Mouse (Mus musculus) liver, embryonic 12.5 days (tissue): ENCODE data around the gene Gm21830. TPM values are rescaled to one million over a fixed set of nuclear protein-coding genes. Genes with fewer than 3 reads are reported as not detected.

Experiments used
- ATAC-seq: fragments of 200-750 bp; cut with Nextera tagmentation; 2 replicates; pipeline ENCODE4 v1.8.0; 2017; ENCODE audit warnings: moderate number of reproducible peaks, mild to moderate bottlenecking, moderate library complexity
- H3K27ac ChIP-seq: fragments of 300-500 bp; sonication (generic); 2 replicates; pipeline ENCODE4 v1.5.1; 2016; ENCODE audit warnings: mild to moderate bottlenecking
- H3K27me3 ChIP-seq: fragments of 300-500 bp; sonication (generic); replicated peaks from 2 replicates; pipeline ENCODE4 v1.6.1; 2016; ENCODE audit warnings: mild to moderate bottlenecking, moderate library complexity
- H3K36me3 ChIP-seq: fragments of 300-500 bp; sonication (generic); 2 replicates; pipeline ENCODE4 v1.6.1; 2016; ENCODE audit warnings: mild to moderate bottlenecking, moderate library complexity
- H3K4me1 ChIP-seq: fragments of 300-500 bp; sonication (generic); 2 replicates; pipeline ENCODE4 v1.6.1; 2016
- H3K4me2 ChIP-seq: fragments of 300-500 bp; sonication (generic); 2 replicates; pipeline ENCODE4 v1.6.1; 2016; ENCODE audit warnings: mild to moderate bottlenecking, moderate library complexity
- H3K4me3 ChIP-seq: fragments of 300-500 bp; sonication (generic); 2 replicates; pipeline ENCODE4 v1.5.1; 2016; ENCODE audit warnings: mild to moderate bottlenecking, moderate library complexity
- H3K9ac ChIP-seq: fragments of 300-500 bp; sonication (generic); 2 replicates; pipeline ENCODE4 v1.6.1; 2016; ENCODE audit warnings: mild to moderate bottlenecking, moderate library complexity
- H3K9me3 ChIP-seq: fragments of 300-500 bp; sonication (generic); replicated peaks from 2 replicates; pipeline ENCODE4 v1.6.1; 2016; ENCODE audit warnings: mild to moderate bottlenecking, moderate library complexity
- WGBS: fragments of 180-500 bp; shearing (Covaris S2); methylation state at CpG from one replicate; pipeline ENCODE4 v1.1.7; 2016; ENCODE audit not compliant: insufficient replicate concordance; 5-methylcytosine and 5-hydroxymethylcytosine counted together
- polyA plus RNA-seq: library from polyadenylated mRNA; unstranded; fragments of >200 nt; fragmentation: Nextera tagmentation; extraction: Ambion mirVana; gene quantifications from 2 replicates; pipeline ENCODE4 v1.2.1, GENCODE M21; 2016

Gm21830 gene
- polyA plus RNA-seq, 1 experiment from 2014 or later: not detected

GRCm38 (mm10) chr2:67477753-67478152 lies 64.2 kb downstream of the Gm21830 start:
- no peak for ATAC-seq
- no peak overlapping the region for H3K4me2 ChIP-seq
- 12% methylated on average over 6 of the region's 6 CpGs for WGBS

GRCm38 (mm10) chr2:67481051-67481450 lies 67.5 kb downstream of the Gm21830 start:
- Histone ChIP-seq H3K27ac (no peak overlapping the region), H3K27me3 (no peaks in the 10 kb centered on the region), H3K9me3 (no peaks in the 10 kb centered on the region), H3K4me1 (no peaks in the 10 kb centered on the region), H3K4me2 (no peak overlapping the region), H3K4me3 (no peak overlapping the region), H3K36me3 (no peaks in the 10 kb centered on the region), H3K9ac (no peak overlapping the region)
- no peak for ATAC-seq
- 49% methylated on average over 3 of the region's 3 CpGs for WGBS

More at GRCm38 (mm10) chr2:67477753-67478152, 64.2 kb downstream of the Gm21830 start:
- Histone ChIP-seq H3K9ac (no peak overlapping the region), H3K4me3 (no peak overlapping the region), H3K4me1 (no peaks in the 10 kb centered on the region), H3K27ac (no peak overlapping the region), H3K36me3 (no peaks in the 10 kb centered on the region), H3K9me3 (no peaks in the 10 kb centered on the region), H3K27me3 (no peaks in the 10 kb centered on the region)

Other genes with a start within 250 kb of the Gm21830 start
- gene Gm26727, start 19.5 kb downstream of the Gm21830 start, polyA plus RNA-seq: not detected in 2 replicates
- not detected in 2 replicates for gene Xirp2, start 32.3 kb downstream of the Gm21830 start, polyA plus RNA-seq
- 0.61 TPM in 2 replicates for gene B3galt1, start 152.1 kb downstream of the Gm21830 start, polyA plus RNA-seq